Mouse (Mus musculus) gastrocnemius, postnatal 4 days (tissue): Measurements from ENCODE around the gene Blm. TPM values are rescaled to one million over a fixed set of nuclear protein-coding genes. Genes with fewer than 3 reads are reported as not detected.

Experiments
- DNase-seq, 2 experiments: peaks; one replicate each; pipeline ENCODE4 v3.0.0; 2021 to 2022; ENCODE audit warnings: low spot score in 2 of 2, mixed read lengths in 2 of 2
- total RNA-seq, 2 experiments: library from RNA; stranded (reverse); gene quantifications; 2 replicates each; pipeline ENCODE4 v1.2.3; 2021

Gene Blm
- total RNA-seq, 2 experiments from 2014 or later = 8.3 to 10.7 TPM

DNA sequence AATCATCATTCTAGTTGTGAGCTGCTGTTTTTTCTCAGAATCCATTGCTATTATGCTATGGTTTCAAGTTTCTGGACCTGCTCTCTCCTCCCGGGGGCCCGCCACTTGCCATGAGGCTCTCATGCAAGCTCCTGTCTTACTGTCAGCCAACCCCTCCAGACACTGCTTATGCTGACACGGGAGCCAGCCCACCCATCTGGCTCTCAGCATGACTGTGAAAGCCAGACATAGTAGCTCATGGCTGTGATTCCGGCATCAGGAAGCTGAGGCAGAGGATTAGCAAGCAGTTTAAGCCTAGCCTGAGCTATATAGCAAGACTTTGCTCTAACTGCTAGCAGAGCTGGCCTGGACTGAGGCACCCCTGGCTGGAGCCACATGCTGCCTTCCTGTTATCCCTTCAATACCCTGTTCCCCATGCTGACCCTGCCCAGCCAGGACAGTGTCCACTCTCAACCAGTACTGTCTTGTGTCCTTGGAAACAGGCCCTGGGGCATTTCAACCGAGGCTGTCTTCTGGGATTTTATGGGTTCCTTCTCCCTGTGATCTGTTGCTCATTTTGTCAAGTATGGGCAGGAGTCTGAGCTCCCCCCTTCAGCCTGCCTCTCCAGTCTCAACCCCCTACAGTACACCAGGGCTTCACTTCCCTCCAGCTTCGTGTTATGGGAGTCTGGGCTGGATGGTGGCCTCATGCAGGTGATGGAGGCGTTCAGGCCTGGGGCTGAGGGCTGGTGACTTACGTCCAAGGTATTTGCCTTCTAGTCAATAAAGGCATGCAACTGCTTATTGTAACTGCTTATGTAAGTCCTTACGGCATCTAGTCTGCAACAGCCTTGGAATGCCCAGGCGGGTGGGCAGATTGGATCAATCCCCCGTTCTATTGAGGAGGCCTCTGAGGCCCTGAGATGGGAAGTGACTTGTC is 92.7 kb downstream of the Blm start:
- DNase-seq = no peak

GRCm38 (mm10) chr7:80440685-80441084 is 94.2 kb downstream of the Blm start:
- no peak for DNase-seq

- no peak for DNase-seq
Observed at GRCm38 (mm10) chr7:80439789-80440488, 95.0 kb downstream of the Blm start.

DNA sequence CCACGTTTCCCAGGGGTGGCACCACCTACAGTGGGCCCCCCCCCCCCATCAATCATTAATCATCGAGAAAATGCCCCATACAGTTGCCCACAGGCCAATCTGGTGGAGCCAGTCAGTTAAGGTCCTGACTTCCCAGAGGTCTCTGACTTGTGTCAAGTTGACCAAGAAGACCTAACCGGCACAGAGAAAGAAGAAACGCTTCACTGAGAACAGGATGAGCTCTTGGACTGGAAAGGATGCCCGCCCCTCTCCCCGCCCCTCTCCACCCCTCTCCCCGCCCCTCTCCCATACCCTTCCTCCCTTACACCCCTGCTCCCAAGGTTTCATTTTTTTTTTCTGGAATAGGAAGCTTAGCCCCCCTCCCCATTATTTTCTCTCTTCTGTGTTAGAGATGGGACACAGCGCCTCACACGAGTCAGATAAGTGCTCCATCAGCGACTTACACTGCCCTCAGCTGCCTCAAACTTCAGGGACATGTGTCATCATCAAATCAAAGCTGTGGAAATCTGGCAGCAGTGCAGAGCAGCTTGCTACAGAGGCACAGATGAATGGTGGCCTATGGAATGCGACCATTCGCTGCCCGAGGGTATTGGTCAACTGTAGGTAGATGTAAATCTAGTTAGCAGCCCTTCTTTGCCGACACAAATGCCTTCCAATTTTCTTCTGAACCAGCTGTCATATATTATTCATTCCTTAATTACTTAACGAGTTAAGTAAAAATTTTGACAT is 95.7 kb downstream of the Blm start:
- DNase-seq = no peak

- no peak for DNase-seq
Observed at GRCm38 (mm10) chr7:80436571-80436970, 98.3 kb downstream of the Blm start.

DNA sequence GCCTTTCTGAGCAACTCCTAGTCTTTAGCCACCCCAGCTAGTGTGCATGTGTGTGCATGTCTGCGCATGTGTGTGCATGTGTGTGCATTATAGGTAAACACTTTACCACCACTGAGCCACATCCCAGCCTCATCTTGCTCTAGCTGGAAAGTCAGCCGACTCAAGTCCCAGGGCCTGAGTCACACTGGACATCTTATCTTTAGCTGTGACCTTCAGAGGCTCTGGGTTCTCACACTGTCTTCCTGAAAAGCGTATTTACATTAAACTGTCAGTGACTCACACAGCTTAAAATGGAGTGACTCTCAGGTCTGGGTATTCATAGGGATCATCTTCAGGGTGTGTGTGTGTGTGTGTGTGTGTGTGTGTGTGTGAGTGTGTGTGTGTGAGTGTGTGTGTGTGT is 99.3 kb downstream of the Blm start:
- no peak for DNase-seq

GRCm38 (mm10) chr7:80429661-80430060 is 105.3 kb downstream of the Blm start:
- DNase-seq = no peak

DNA sequence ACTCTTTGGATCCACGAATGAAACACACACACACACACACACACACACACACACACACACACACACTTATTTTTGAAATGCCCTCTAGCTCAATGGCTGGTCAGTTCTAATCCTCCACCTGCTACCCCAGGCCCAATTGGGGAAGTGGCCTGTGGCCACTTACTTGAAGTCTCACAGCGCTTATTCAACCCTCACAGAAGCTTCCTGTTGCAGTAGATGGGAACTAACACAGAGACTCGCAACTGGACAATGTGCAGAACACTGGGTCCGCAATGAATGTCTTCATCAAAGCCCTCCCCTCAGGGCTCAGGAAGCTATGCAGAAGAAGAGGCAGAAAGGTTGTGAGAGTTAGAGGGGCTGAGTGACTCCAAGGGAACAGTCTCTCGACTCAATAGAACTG is 107.2 kb downstream of the Blm start:
- DNase-seq = no peak

DNA sequence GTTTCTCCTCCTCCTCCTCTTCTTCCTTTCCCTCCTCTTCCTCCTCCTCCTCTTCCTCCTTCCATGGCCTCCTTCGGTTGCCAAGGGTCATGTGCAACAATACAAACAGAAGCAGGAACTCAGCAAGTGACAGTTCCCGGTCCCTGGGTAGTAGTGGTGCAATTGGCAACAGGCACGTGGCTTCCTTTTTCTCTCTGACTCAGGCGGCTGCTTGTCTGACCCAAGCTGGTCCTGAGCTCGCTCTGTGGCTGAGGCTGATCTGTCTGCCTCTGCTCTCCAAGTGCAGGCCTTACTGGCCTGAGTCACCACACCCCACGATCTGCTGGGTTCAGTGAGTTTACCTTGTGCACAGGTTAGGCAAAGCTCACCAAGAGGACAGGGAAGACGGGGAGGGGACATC is 108.6 kb downstream of the Blm start:
- no peak for DNase-seq

DNA sequence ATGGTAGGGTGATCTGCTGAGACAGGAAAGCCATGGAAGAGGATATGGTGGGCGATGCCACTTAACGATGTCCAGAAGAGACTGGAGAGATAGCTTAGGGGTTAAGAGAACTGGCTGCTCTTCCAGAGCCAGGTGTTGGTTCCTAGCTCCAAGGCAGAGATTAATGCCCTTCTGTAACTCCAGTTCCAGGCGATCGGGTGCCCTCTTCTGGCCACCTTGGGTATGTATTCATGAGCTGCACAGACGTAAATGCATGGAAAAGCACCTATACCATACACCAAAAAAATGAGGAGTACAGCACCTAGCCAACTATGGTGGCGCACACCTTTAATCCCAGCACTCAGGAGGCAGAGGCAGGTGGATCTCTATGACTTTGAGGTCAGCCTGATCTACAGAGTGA is 110.2 kb downstream of the Blm start:
- no peak for DNase-seq

- DNase-seq = no peak
Observed at GRCm38 (mm10) chr7:80422759-80423480, 112.0 kb downstream of the Blm start.

GRCm38 (mm10) chr7:80421576-80421975 is 113.3 kb downstream of the Blm start:
- DNase-seq = no peak

- DNase-seq = no peak
Observed at GRCm38 (mm10) chr7:80420586-80420985, 114.3 kb downstream of the Blm start.

- no peak for DNase-seq
Observed at GRCm38 (mm10) chr7:80419278-80419677, 115.6 kb downstream of the Blm start.

- DNase-seq = no peak
Observed at GRCm38 (mm10) chr7:80418036-80418435, 116.9 kb downstream of the Blm start.

DNA sequence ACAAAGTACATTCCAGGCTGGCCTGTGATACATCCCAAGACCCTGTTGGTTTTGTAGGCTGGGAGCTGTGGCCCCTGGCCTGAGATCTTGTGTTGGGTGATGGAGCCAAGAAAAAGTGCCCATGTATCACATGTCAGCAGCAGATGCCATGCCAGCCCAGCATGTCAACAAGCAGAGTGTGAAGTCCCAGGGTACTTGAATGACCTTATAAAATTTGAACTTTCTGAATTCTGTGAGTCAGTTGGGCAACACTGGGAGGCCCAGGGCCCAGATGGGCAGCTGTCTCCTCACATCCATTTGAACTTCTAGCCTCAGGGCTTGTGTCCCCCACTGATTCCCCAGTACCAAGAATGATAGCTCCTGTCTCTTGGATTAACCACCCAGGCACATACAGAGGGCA is 117.3 kb downstream of the Blm start:
- DNase-seq = no peak

- no peak for DNase-seq
Observed at GRCm38 (mm10) chr7:80416969-80417368, 118.0 kb downstream of the Blm start.

- DNase-seq = no peak
Observed at GRCm38 (mm10) chr7:80414303-80414855, 120.5 kb downstream of the Blm start.

GRCm38 (mm10) chr7:80413512-80414302 is 121.2 kb downstream of the Blm start:
- no peak for DNase-seq

- DNase-seq = no peak
Observed at GRCm38 (mm10) chr7:80412781-80413180, 122.1 kb downstream of the Blm start.
